ENCODE assay signal across 9 mouse cellular contexts in genomic region chr2:131827999-131828975, GRCm38 (mm10). TPM values are rescaled to one million over a fixed set of nuclear protein-coding genes. Genes with fewer than 3 reads are reported as not detected.
DNase-seq lines count a peak whose midpoint lies in the region; ATAC-seq lines count a peak whose summit lies in the region.
"Had no signal": no experiment of that assay in that cellular context is flagged by ENCODE, and none has a peak within 500 bp of the region (broad histone marks: within the 10 kb centered on the region; RNA-seq: fewer than 3 reads in every experiment).

No protein-coding gene starts in this region.

- peaks cover 5% of the 10 kb centered on the region; the same call in 1 of the 2 replicates for H3K4me1 ChIP-seq in forebrain, embryonic 11.5 days (replicated peaks; ENCODE audit: control insufficient read depth, insufficient read depth, low read length)
- peaks cover 11% of the 10 kb centered on the region for H3K4me1 ChIP-seq in hindbrain, embryonic 10.5 days (replicated peaks)
- no peaks in the 10 kb centered on the region for H3K4me1 ChIP-seq in midbrain, embryonic 11.5 days (ENCODE audit: control insufficient read depth, insufficient read depth, low read length)

- H3K36me3 ChIP-seq in forebrain, embryonic 11.5 days (ENCODE audit: control insufficient read depth, insufficient read depth, low read length) = no peaks in the 10 kb centered on the region
- no peaks in the 10 kb centered on the region for H3K36me3 ChIP-seq in hindbrain, embryonic 10.5 days
- H3K36me3 ChIP-seq in midbrain, embryonic 11.5 days (ENCODE audit: control insufficient read depth, insufficient read depth, low read length) = no peaks in the 10 kb centered on the region

- no peak overlapping the region for H3K4me3 ChIP-seq in forebrain, embryonic 11.5 days (ENCODE audit: low read depth, low read length)
- H3K4me3 ChIP-seq in hindbrain, embryonic 10.5 days = no peak overlapping the region; the same call in 1 of the 2 replicates
- no peak overlapping the region for H3K4me3 ChIP-seq in midbrain, embryonic 11.5 days (ENCODE audit: low read depth, low read length)

- WGBS in forebrain, embryonic 11.5 days = 38% methylated on average over 18 of the region's 18 CpGs
- 45% methylated on average over 18 of the region's 18 CpGs for WGBS in hindbrain, embryonic 10.5 days
- WGBS in midbrain, embryonic 11.5 days = 46% methylated on average over 18 of the region's 18 CpGs

- H3K27me3 ChIP-seq in forebrain, embryonic 11.5 days (ENCODE audit: control insufficient read depth, insufficient read depth, low read length) = no peaks in the 10 kb centered on the region
- H3K27me3 ChIP-seq in hindbrain, embryonic 10.5 days (ENCODE audit: insufficient read depth, poor library complexity, severe bottlenecking) = peaks cover 5% of the 10 kb centered on the region; the same call in 1 of the 2 replicates
- no peaks in the 10 kb centered on the region for H3K27me3 ChIP-seq in midbrain, embryonic 11.5 days (ENCODE audit: control insufficient read depth, insufficient read depth, low read length)

- H3K4me2 ChIP-seq in forebrain, embryonic 11.5 days (ENCODE audit: low read depth, low read length, severe bottlenecking) = peak overlapping the region; percentile 24; the same call in 1 of the 2 replicates
- H3K4me2 ChIP-seq in midbrain, embryonic 11.5 days = 0 out of 2 replicates have a peak overlapping the region, but pooled peaks have one; percentile 2

- DNase-seq in ovary, postnatal 36 days (ENCODE audit: low spot score) = peak; percentile 18
- DNase-seq in ovary, adult 18-20 months (ENCODE audit: low spot score) = no peak
- peak; percentile 60 for DNase-seq in brain, embryonic 18.5 days (ENCODE audit: low read depth, low spot score)
- DNase-seq in forebrain, embryonic 11.5 days (ENCODE audit: low spot score) = no peak
- DNase-seq in hindbrain, embryonic 10.5 days (ENCODE audit: low spot score) = peak; percentile 24
- peak; percentile 74 to 84 for DNase-seq in left cerebral cortex, postnatal 10 days (ENCODE audit: extremely low spot score in 1 of 2, low spot score in 2 of 2)
- peak; percentile 97 for DNase-seq in midbrain, embryonic 11.5 days (ENCODE audit: low spot score, missing footprints)
- DNase-seq in spleen, postnatal 4 days (ENCODE audit: low spot score in 2 of 2) = peak; percentile 53 to 72

- H3K27ac ChIP-seq in forebrain, embryonic 11.5 days (ENCODE audit: low read depth, low read length) = no peak overlapping the region
- no peak overlapping the region for H3K27ac ChIP-seq in hindbrain, embryonic 10.5 days
- H3K27ac ChIP-seq in midbrain, embryonic 11.5 days (ENCODE audit: low read depth, low read length) = no peak overlapping the region

- 0 out of 2 replicates have a peak, but pooled peaks cover 1% of the 10 kb centered on the region for H3K9me3 ChIP-seq in forebrain, embryonic 11.5 days (ENCODE audit: control insufficient read depth, low read length)
- H3K9me3 ChIP-seq in hindbrain, embryonic 10.5 days = peaks cover 3% of the 10 kb centered on the region; the same call in 1 of the 2 replicates
- no peaks in the 10 kb centered on the region for H3K9me3 ChIP-seq in midbrain, embryonic 11.5 days (ENCODE audit: control insufficient read depth, low read length)

- peak; percentile 58; the same call in 1 of the 2 replicates for ATAC-seq in forebrain, embryonic 11.5 days (replicated peaks; ENCODE audit: low FRiP score)
- ATAC-seq in midbrain, embryonic 11.5 days (ENCODE audit: low FRiP score) = 0 out of 2 replicates have a peak, but pooled peaks have one; percentile 30

- intact Hi-C loops in left cerebral cortex, postnatal 10 days (cut with DNase I) = no loop called here

- no peak overlapping the region; the same call in 1 of the 2 replicates for H3K9ac ChIP-seq in forebrain, embryonic 11.5 days (ENCODE audit: low read length)
- H3K9ac ChIP-seq in midbrain, embryonic 11.5 days (ENCODE audit: low read length) = no peak overlapping the region

RNA-seq across cellular contexts. Expression of gene Erv3, which starts 31.3 kb away (rescaled TPM):
- not detected in 2 replicates for polyA plus RNA-seq in forebrain, embryonic 11.5 days (2014; fragmentation: Nextera tagmentation; extraction: Ambion mirVana)
- polyA plus RNA-seq in hindbrain, embryonic 10.5 days (2016; fragmentation: Nextera tagmentation; extraction: Ambion mirVana) = 0.05 TPM in 1 of 2 replicates, not detected in the other
- under 1 TPM; 0.09 to 0.14 TPM for total RNA-seq in left cerebral cortex, postnatal 10 days (2021)
- not detected in 2 replicates for polyA plus RNA-seq in midbrain, embryonic 11.5 days (2014; fragmentation: Nextera tagmentation; extraction: Ambion mirVana)
- total RNA-seq: common myeloid progenitor, adult 5-6 weeks had no signal

Comparison
In these comparisons a context has a peak if more than half of its experiments do, and no peak if none do; other contexts are left out.
1. DNase-seq: peak in ovary, postnatal 36 days (single experiment), brain, embryonic 18.5 days (single experiment), hindbrain, embryonic 10.5 days (single experiment), left cerebral cortex, postnatal 10 days (2 of 2), midbrain, embryonic 11.5 days (single experiment) and spleen, postnatal 4 days (2 of 2); none in ovary, adult 18-20 months (single experiment) and forebrain, embryonic 11.5 days (single experiment).